Mouse (Mus musculus) midbrain, embryonic 16.5 days (tissue): ENCODE data around the gene Ccdc69. TPM values are rescaled to one million over a fixed set of nuclear protein-coding genes. Genes with fewer than 3 reads are reported as not detected.

Experiments
- ATAC-seq: fragments of 200-750 bp; cut with Nextera tagmentation; 2 replicates; pipeline ENCODE4 v1.8.0; 2017; ENCODE audit warnings: moderate TSS enrichment
- H3K27ac ChIP-seq: fragments of 300-500 bp; sonication (generic); 2 replicates; pipeline ENCODE4 v1.5.1; 2014; ENCODE audit warnings: mild to moderate bottlenecking, low read length, mixed read lengths
- H3K27me3 ChIP-seq: fragments of 300-500 bp; sonication (generic); 2 replicates; pipeline ENCODE4 v1.6.1; 2014; ENCODE audit warnings: low read depth, low read length, mixed read lengths; ENCODE audit not compliant: control insufficient read depth, insufficient read depth
- H3K36me3 ChIP-seq: fragments of 300-500 bp; sonication (generic); 2 replicates; pipeline ENCODE4 v1.6.1; 2014; ENCODE audit warnings: mild to moderate bottlenecking, low read length, moderate library complexity, mixed read lengths; ENCODE audit not compliant: control insufficient read depth, insufficient read depth
- H3K4me1 ChIP-seq: fragments of 300-500 bp; sonication (generic); 2 replicates; pipeline ENCODE4 v1.6.1; 2014; ENCODE audit warnings: mild to moderate bottlenecking, low read length, mixed read lengths; ENCODE audit not compliant: control insufficient read depth, insufficient read depth
- H3K4me2 ChIP-seq: fragments of 300-500 bp; sonication (generic); 2 replicates; pipeline ENCODE4 v1.6.1; 2014; ENCODE audit warnings: mild to moderate bottlenecking, low read length, mixed read lengths
- H3K4me3 ChIP-seq: fragments of 300-500 bp; sonication (generic); 2 replicates; pipeline ENCODE4 v1.5.1; 2014; ENCODE audit warnings: low read depth, mild to moderate bottlenecking, low read length, moderate library complexity, mixed read lengths
- H3K9ac ChIP-seq: fragments of 300-500 bp; sonication (generic); 2 replicates; pipeline ENCODE4 v1.6.1; 2014; ENCODE audit warnings: low read depth, low read length, mixed read lengths
- H3K9me3 ChIP-seq: fragments of 300-500 bp; sonication (generic); replicated peaks from 2 replicates; pipeline ENCODE4 v1.6.1; 2014; ENCODE audit warnings: mild to moderate bottlenecking, low read length, mixed read lengths; ENCODE audit not compliant: control insufficient read depth, poor library complexity, severe bottlenecking
- WGBS: fragments of 180-500 bp; shearing (Covaris S2); extraction: QIAGEN DNeasy Blood & Tissue Kit; methylation state at CpG from one replicate; pipeline ENCODE4 v1.1.7; 2014; 5-methylcytosine and 5-hydroxymethylcytosine counted together
- polyA plus RNA-seq: library from polyadenylated mRNA; unstranded; fragments of >200 nt; fragmentation: Nextera tagmentation; extraction: Ambion mirVana; gene quantifications from 2 replicates; pipeline ENCODE4 v1.2.1, GENCODE M21; 2015

Gene Ccdc69
- polyA plus RNA-seq, 1 experiment from 2014 or later = 0.19 TPM

GRCm38 (mm10) chr11:55023583-55023982, 54.3 kb downstream of the Ccdc69 start:
- 65% methylated on average over 3 of the region's 3 CpGs for WGBS
- Histone ChIP-seq H3K27ac (peak overlapping the region; percentile 81), H3K27me3 (no peaks in the 10 kb centered on the region), H3K9ac (no peak overlapping the region), H3K4me3 (no peak overlapping the region), H3K36me3 (no peaks in the 10 kb centered on the region), H3K4me1 (peaks cover 24% of the 10 kb centered on the region), H3K9me3 (no peaks in the 10 kb centered on the region), H3K4me2 (0 out of 2 replicates have a peak overlapping the region, but pooled peaks have one; percentile 6)
- ATAC-seq = peak; percentile 19; the same call in 1 of the 2 replicates

DNA sequence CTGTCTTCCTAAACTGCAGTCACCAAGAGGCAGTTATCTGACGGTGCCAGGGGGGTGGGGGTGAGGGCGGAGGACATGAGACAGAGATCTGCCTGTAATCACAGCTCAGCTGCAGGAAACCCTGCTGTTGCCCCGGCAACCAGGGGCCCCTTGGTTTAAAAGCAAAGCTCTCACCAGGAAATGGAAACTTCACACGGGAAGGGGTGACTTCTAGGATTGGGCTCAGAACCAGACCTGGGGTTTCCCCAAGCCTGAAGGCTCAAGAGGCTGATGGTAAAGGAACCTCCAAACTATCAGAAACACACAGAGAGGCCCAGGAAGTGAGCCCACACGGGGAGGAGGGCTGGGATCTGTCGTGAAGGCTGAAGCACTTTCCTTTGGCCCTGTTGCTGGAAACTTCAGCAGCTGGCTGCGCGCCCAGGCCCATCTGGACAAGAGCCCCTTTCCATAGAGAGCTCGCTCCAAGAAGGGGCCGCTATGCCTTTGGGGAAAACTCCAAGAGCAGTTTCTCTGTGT, 54.8 kb downstream of the Ccdc69 start:
- Histone ChIP-seq H3K4me2 (peak overlapping the region; percentile 19), H3K27ac (peak overlapping the region; percentile 81), H3K9ac (peak overlapping the region; percentile 17; the same call in 1 of the 2 replicates), H3K36me3 (no peaks in the 10 kb centered on the region), H3K4me1 (peaks cover 24% of the 10 kb centered on the region), H3K27me3 (no peaks in the 10 kb centered on the region), H3K4me3 (no peak overlapping the region), H3K9me3 (no peaks in the 10 kb centered on the region)
- peak; percentile 83 for ATAC-seq
- 6% methylated on average over 10 of the region's 10 CpGs for WGBS

DNA sequence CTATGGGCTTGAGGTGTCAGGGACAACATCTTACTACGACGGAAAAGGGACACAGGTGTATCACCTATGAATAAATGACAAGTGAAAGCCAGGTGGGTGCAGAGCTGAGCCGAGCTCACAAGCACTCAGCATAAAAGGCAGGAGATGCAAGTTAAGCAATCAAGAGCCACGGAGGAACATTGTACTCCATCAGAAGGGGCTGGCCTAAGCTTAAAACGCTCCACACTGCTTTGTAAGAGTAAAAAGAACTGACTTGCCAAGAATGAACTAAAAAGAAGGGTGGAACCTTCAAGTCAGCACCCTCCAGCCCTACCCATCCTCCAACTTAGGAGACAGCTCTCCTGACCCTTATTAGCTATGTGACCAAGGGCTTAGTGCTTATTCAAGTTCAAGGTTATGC, 55.4 kb downstream of the Ccdc69 start:
- Histone ChIP-seq H3K27me3 (no peaks in the 10 kb centered on the region), H3K4me1 (peaks cover 24% of the 10 kb centered on the region), H3K27ac (peak overlapping the region; percentile 81), H3K9me3 (no peaks in the 10 kb centered on the region), H3K9ac (no peak overlapping the region; the same call in 1 of the 2 replicates), H3K4me2 (no peak overlapping the region), H3K4me3 (no peak overlapping the region), H3K36me3 (no peaks in the 10 kb centered on the region)
- ATAC-seq = peak; percentile 18; the same call in 1 of the 2 replicates
- 61% methylated on average over 5 of the region's 5 CpGs for WGBS

GRCm38 (mm10) chr11:55021859-55022258, 56.1 kb downstream of the Ccdc69 start:
- H3K36me3 ChIP-seq = no peaks in the 10 kb centered on the region
- H3K4me1 ChIP-seq = peaks cover 24% of the 10 kb centered on the region
- ATAC-seq = no peak

GRCm38 (mm10) chr11:55021458-55021857, 56.5 kb downstream of the Ccdc69 start:
- ATAC-seq = no peak

More at GRCm38 (mm10) chr11:55021859-55022258, 56.1 kb downstream of the Ccdc69 start:
- WGBS = 59% methylated on average over 6 of the region's 6 CpGs
- Histone ChIP-seq H3K9ac (no peak overlapping the region), H3K4me2 (no peak overlapping the region), H3K9me3 (no peaks in the 10 kb centered on the region), H3K27me3 (no peaks in the 10 kb centered on the region), H3K4me3 (no peak overlapping the region), H3K27ac (peak overlapping the region; percentile 81; the same call in 1 of the 2 replicates)

DNA sequence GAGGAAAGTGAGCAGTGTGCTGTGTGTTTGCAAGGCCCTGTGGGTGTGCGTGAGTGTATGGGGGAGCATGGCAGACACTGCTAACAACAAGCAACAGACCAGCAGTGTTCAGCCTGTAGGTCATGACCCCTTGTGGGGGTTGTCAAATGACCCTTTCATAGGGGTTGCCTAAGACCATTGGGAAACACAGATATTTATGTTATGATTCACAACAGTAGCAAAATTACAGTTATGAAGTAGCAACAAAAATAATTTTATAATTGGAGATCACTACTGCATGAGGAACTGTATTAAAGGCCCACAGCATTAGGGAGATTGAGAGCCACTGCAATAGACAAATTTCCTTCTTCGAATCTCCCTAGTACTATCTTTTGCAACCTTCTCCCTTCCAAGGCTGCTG, 58.2 kb downstream of the Ccdc69 start:
- Histone ChIP-seq H3K36me3 (no peaks in the 10 kb centered on the region), H3K4me1 (peaks cover 24% of the 10 kb centered on the region), H3K27me3 (no peaks in the 10 kb centered on the region), H3K9me3 (no peaks in the 10 kb centered on the region), H3K9ac (no peak overlapping the region), H3K4me3 (no peak overlapping the region), H3K4me2 (no peak overlapping the region), H3K27ac (no peak overlapping the region)
- no peak for ATAC-seq
- WGBS = 90% methylated on average over 2 of the region's 2 CpGs

More at GRCm38 (mm10) chr11:55021458-55021857, 56.5 kb downstream of the Ccdc69 start:
- no peaks in the 10 kb centered on the region for H3K36me3 ChIP-seq
- H3K27ac ChIP-seq = no peak overlapping the region
- H3K4me2 ChIP-seq = no peak overlapping the region
- peaks cover 24% of the 10 kb centered on the region for H3K4me1 ChIP-seq
- H3K9me3 ChIP-seq = no peaks in the 10 kb centered on the region
- no peak overlapping the region for H3K9ac ChIP-seq
- H3K27me3 ChIP-seq = no peaks in the 10 kb centered on the region
- no peak overlapping the region for H3K4me3 ChIP-seq

GRCm38 (mm10) chr11:55018034-55018433, 59.9 kb downstream of the Ccdc69 start:
- no peak overlapping the region for H3K4me2 ChIP-seq
- H3K9me3 ChIP-seq = no peaks in the 10 kb centered on the region
- peaks cover 13% of the 10 kb centered on the region for H3K4me1 ChIP-seq
- no peak overlapping the region for H3K27ac ChIP-seq
- no peaks in the 10 kb centered on the region for H3K36me3 ChIP-seq
- H3K4me3 ChIP-seq = no peak overlapping the region
- WGBS = 79% methylated on average over 6 of the region's 6 CpGs
- ATAC-seq = no peak
- no peak overlapping the region for H3K9ac ChIP-seq
- H3K27me3 ChIP-seq = no peaks in the 10 kb centered on the region

DNA sequence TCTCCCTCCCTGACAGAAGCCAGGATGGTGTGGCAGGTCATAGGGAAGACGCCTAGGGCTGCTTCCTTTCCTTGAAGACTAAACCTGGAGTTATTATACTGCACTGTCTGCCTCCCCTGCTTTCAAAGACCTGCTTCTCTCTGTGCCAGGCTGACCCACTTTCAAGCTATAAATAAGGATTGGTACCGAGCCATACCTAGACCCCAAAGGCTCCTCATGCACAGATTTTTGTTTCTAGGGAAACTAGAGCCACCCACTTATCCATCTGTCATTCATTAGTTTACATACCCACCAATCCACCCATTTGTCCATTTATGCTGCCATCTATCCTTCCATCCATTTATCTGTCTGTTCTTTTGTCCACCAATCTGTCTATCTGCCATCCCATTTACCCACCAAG, 60.7 kb downstream of the Ccdc69 start:
- no peak for ATAC-seq
- Histone ChIP-seq H3K36me3 (no peaks in the 10 kb centered on the region), H3K4me1 (peaks cover 5% of the 10 kb centered on the region), H3K4me2 (no peak overlapping the region), H3K9ac (no peak overlapping the region), H3K4me3 (no peak overlapping the region), H3K27ac (no peak overlapping the region), H3K27me3 (no peaks in the 10 kb centered on the region), H3K9me3 (no peaks in the 10 kb centered on the region)
- WGBS = 73% methylated on average over 2 of the region's 2 CpGs

- 54% methylated on average over 1 of the region's 1 CpGs for whole genome bisulfite sequencing
- no peak for ATAC-seq
Observed at GRCm38 (mm10) chr11:55016758-55017157, 61.2 kb downstream of the Ccdc69 start.

More at GRCm38 (mm10) chr11:55016758-55017157, 61.2 kb downstream of the Ccdc69 start:
- no peak overlapping the region for H3K4me2 ChIP-seq
- no peak overlapping the region for H3K4me3 ChIP-seq
- no peaks in the 10 kb centered on the region for H3K9me3 ChIP-seq
- H3K4me1 ChIP-seq = peaks cover under 1% of the 10 kb centered on the region; the same call in 1 of the 2 replicates
- no peaks in the 10 kb centered on the region for H3K36me3 ChIP-seq
- no peak overlapping the region for H3K9ac ChIP-seq
- H3K27ac ChIP-seq = no peak overlapping the region
- no peaks in the 10 kb centered on the region for H3K27me3 ChIP-seq
